Comparison of ENCODE assay signal across 8 mouse cellular contexts in genomic region chr5:138171695-138172491, GRCm38 (mm10). TPM values are rescaled to one million over a fixed set of nuclear protein-coding genes. Genes with fewer than 3 reads are reported as not detected.
A peak's percentile ranks its signal among the peaks of the same experiment; 100 is the strongest.
DNase-seq lines count a peak whose midpoint lies in the region; ATAC-seq lines count a peak whose summit lies in the region.

TSS of gene Ap4m1 (plus strand) at chr5:138172002.
TSS of gene Mcm7 (minus strand) at chr5:138172422.

- ATAC-seq in hindbrain, embryonic 11.5 days (ENCODE audit: low FRiP score), result peak; percentile 92

- H3K4me3 ChIP-seq in hindbrain, embryonic 11.5 days (ENCODE audit: low read depth, low read length), result peak within 1 kb of the TSS; percentile 69

- peak; percentile 98 for DNase-seq in Muller cell, postnatal 12 days (ENCODE audit: inconsistent ontology term)
- peak; percentile 99 for DNase-seq in cerebellum, adult 9-11 months
- peak; percentile 97 to 99 for DNase-seq in frontal cortex, adult 2 months (ENCODE audit: extremely low spot score in 1 of 2, low spot score in 1 of 2)
- peak; percentile 92 for DNase-seq in hindbrain, embryonic 11.5 days (ENCODE audit: low spot score)
- DNase-seq in layer of hippocampus, postnatal 10 days (ENCODE audit: low spot score in 2 of 2), result peak; percentile 99
- DNase-seq in lung, postnatal 10 days, result peak; percentile 99
- peak; percentile 95 for DNase-seq in ovary, postnatal 36 days (ENCODE audit: low spot score)
- peak; percentile 90 for DNase-seq in thymus, postnatal 25 days

- peak within 1 kb of the TSS; percentile 92 for H3K4me2 ChIP-seq in hindbrain, embryonic 11.5 days (replicated peaks; ENCODE audit: low read depth, low read length)

- H3K27ac ChIP-seq in hindbrain, embryonic 11.5 days (ENCODE audit: low read depth, low read length), result peak within 1 kb of the TSS; percentile 92

- under 1% methylated on average over 54 of the region's 54 CpGs for WGBS in hindbrain, embryonic 11.5 days

- peaks cover 3% of the 10 kb centered on the region; the same call in 1 of the 2 replicates for H3K4me1 ChIP-seq in hindbrain, embryonic 11.5 days (replicated peaks; ENCODE audit: control insufficient read depth, insufficient read depth, low read length)

- no peaks in the 10 kb centered on the region for H3K9me3 ChIP-seq in hindbrain, embryonic 11.5 days (ENCODE audit: control insufficient read depth, low read length)

- H3K9ac ChIP-seq in hindbrain, embryonic 11.5 days (ENCODE audit: low read depth, low read length), result peak within 1 kb of the TSS; percentile 72

- no peaks in the 10 kb centered on the region for H3K27me3 ChIP-seq in hindbrain, embryonic 11.5 days (ENCODE audit: control insufficient read depth, insufficient read depth, low read length)

- peaks cover 14% of the 10 kb centered on the region; the same call in 1 of the 2 replicates for H3K36me3 ChIP-seq in hindbrain, embryonic 11.5 days (ENCODE audit: control insufficient read depth, insufficient read depth, low read length)

RNA-seq across cellular contexts. Expression of gene Ap4m1, which starts in this region (rescaled TPM):
- 26.1 and 29.6 TPM in 2 replicates for polyA plus RNA-seq in frontal cortex, adult 2 months (2012; rRNA removed)
- polyA plus RNA-seq in hindbrain, embryonic 11.5 days (2014; fragmentation: Nextera tagmentation; extraction: Ambion mirVana), result 15.8 and 19.9 TPM in 2 replicates
- total RNA-seq in layer of hippocampus, postnatal 10 days (2021), result 10 to 100 TPM; 25.9 to 26.5 TPM

RNA-seq across cellular contexts. Expression of gene Mcm7, which starts in this region (rescaled TPM):
- polyA plus RNA-seq in frontal cortex, adult 2 months (2012; rRNA removed), result 28.7 and 30.1 TPM in 2 replicates
- polyA plus RNA-seq in hindbrain, embryonic 11.5 days (2014; fragmentation: Nextera tagmentation; extraction: Ambion mirVana), result 220 and 253 TPM in 2 replicates
- 10 to 100 TPM; 20.8 to 25.6 TPM for total RNA-seq in layer of hippocampus, postnatal 10 days (2021)

Comparison
In these comparisons a context has a peak if more than half of its experiments do, and no peak if none do; other contexts are left out.
1. Peak in every context shown above with its lines: DNase-seq, ATAC-seq, H3K4me3 ChIP-seq and H3K27ac ChIP-seq.